Mouse (Mus musculus) limb, embryonic 11.5 days (tissue): ENCODE measurements around the gene Asap2. TPM values are rescaled to one million over a fixed set of nuclear protein-coding genes. Genes with fewer than 3 reads are reported as not detected.

Experiments used
- ATAC-seq: fragments of 200-750 bp; cut with Nextera tagmentation; 2 replicates; pipeline ENCODE4 v1.8.0; 2017; ENCODE audit warnings: low read depth; ENCODE audit not compliant: insufficient number of reproducible peaks, low FRiP score, low TSS enrichment
- DNase-seq: peaks from one replicate; pipeline ENCODE4 v3.0.0-alpha.2; 2015; ENCODE audit warnings: low spot score
- H3K27ac ChIP-seq: fragments of 300-500 bp; sonication (generic); replicated peaks from 2 replicates; pipeline ENCODE4 v1.5.1; 2014; ENCODE audit warnings: low read depth, mild to moderate bottlenecking, low read length
- H3K27me3 ChIP-seq: fragments of 300-500 bp; sonication (generic); 2 replicates; pipeline ENCODE4 v1.6.1; 2014; ENCODE audit warnings: mild to moderate bottlenecking, low read length, mixed read lengths; ENCODE audit not compliant: control insufficient read depth, insufficient read depth
- H3K36me3 ChIP-seq: fragments of 300-500 bp; sonication (generic); 2 replicates; pipeline ENCODE4 v1.6.1; 2014; ENCODE audit warnings: mild to moderate bottlenecking, low read length, moderate library complexity, mixed read lengths; ENCODE audit not compliant: control insufficient read depth, insufficient read depth
- H3K4me1 ChIP-seq: fragments of 300-500 bp; sonication (generic); 2 replicates; pipeline ENCODE4 v1.6.1; 2014; ENCODE audit warnings: low read length, mixed read lengths; ENCODE audit not compliant: control insufficient read depth, insufficient read depth
- H3K4me2 ChIP-seq: fragments of 300-500 bp; sonication (generic); 2 replicates; pipeline ENCODE4 v1.6.1; 2014; ENCODE audit warnings: low read depth, mild to moderate bottlenecking, moderate library complexity; ENCODE audit not compliant: severe bottlenecking
- H3K4me3 ChIP-seq: fragments of 300-500 bp; sonication (generic); 2 replicates; pipeline ENCODE4 v1.5.1; 2014; ENCODE audit warnings: low read depth, low read length
- H3K9ac ChIP-seq: fragments of 300-500 bp; sonication (generic); 2 replicates; pipeline ENCODE4 v1.6.1; 2014; ENCODE audit warnings: mild to moderate bottlenecking, low read length
- H3K9me3 ChIP-seq: fragments of 300-500 bp; sonication (generic); 2 replicates; pipeline ENCODE4 v1.6.1; 2016; ENCODE audit warnings: low read length; ENCODE audit not compliant: control insufficient read depth
- WGBS: fragments of 180-500 bp; shearing (Covaris S2); extraction: QIAGEN DNeasy Blood & Tissue Kit; methylation state at CpG from one replicate; pipeline ENCODE4 v1.1.7; 2014; 5-methylcytosine and 5-hydroxymethylcytosine counted together
- polyA plus RNA-seq: library from polyadenylated mRNA; unstranded; fragments of >200 nt; fragmentation: Nextera tagmentation; extraction: Ambion mirVana; gene quantifications from 2 replicates; pipeline ENCODE4 v1.2.1, GENCODE M21; 2014

Asap2 gene
- polyA plus RNA-seq, 1 experiment from 2014 or later: 19.0 TPM

DNA sequence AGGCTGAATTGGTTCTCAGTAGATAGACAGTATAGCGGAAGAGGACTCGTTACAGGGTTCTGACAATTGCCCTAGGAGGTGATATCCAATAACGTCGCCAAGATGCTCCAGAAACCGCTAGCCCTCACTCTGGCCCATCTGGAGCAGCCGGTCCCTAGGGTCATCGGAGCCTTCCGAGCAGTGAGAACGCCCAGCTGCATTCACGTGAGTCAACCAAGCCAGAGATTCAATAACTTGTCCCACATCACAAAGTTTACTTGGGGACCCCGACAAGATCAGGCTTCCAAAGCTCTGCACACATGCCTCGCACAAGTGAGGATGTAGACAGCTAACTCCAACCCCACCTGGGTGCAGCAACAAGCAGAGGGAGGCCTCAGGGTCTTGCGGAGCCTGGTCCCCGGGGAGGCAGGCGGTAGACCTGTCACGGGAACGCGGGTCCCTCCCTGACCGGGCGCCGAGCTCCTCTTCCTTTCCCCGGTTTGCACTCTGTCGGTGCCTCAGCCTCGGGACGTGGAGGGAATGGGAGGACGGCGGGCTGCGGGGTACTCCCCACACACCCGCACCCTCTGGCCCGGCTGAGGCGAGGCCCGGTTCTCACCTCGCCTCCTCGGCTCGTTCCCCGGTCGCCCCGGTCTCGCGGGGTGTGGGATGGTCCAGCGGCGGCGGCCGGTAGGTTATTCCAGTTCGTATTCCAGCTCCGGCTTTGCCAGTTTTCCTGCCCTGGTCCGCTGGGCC lies 295.4 kb downstream of the Asap2 start:
- Histone ChIP-seq H3K36me3 (no peaks in the 10 kb centered on the region), H3K4me1 (no peaks in the 10 kb centered on the region), H3K9me3 (no peaks in the 10 kb centered on the region), H3K4me2 (peak overlapping the region; percentile 54), H3K27ac (peak overlapping the region; percentile 21; the same call in 1 of the 2 replicates), H3K27me3 (no peaks in the 10 kb centered on the region), H3K9ac (peak overlapping the region; percentile 87), H3K4me3 (peak overlapping the region; percentile 76)
- ATAC-seq (peak; percentile 77), DNase-seq (no peak)
- under 1% methylated on average over 47 of the region's 47 CpGs for WGBS

DNA sequence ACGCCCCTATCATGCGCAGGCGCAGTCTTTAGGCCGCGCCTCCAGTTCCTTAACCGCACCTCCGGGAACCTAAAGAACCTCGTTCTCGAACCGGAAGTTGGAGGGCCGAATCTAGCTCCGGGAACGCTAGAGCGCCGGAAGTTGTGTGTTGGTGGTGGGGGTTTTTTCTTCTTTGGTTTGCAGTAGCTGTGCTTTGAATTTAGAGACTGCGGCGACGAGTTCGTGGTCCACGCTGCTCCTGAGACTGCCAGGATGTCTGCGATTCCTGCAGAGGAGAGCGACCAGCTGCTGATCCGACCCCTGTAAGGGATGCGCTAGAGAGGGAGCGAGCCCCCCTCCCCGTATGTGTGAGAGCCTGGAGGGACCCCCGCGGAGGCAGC lies 296.0 kb downstream of the Asap2 start, which contains the start of gene Itgb1bp1:
Gene Itgb1bp1 (minus strand): TSS at position 42 of the 380 bp plus-strand sequence.
- H3K4me3 ChIP-seq: peak within 1 kb of the TSS; percentile 76
- WGBS: under 1% methylated on average over 28 of the region's 28 CpGs
- no peaks in the 10 kb centered on the region for H3K36me3 ChIP-seq
- peak; percentile 97 for DNase-seq
- peak within 1 kb of the TSS; percentile 87 for H3K9ac ChIP-seq
- H3K27ac ChIP-seq: peak within 1 kb of the TSS; percentile 82
- H3K27me3 ChIP-seq: no peaks in the 10 kb centered on the region
- peak within 1 kb of the TSS; percentile 54 for H3K4me2 ChIP-seq
- peak; percentile 94 for ATAC-seq
- no peaks in the 10 kb centered on the region for H3K4me1 ChIP-seq
- H3K9me3 ChIP-seq: no peaks in the 10 kb centered on the region

DNA sequence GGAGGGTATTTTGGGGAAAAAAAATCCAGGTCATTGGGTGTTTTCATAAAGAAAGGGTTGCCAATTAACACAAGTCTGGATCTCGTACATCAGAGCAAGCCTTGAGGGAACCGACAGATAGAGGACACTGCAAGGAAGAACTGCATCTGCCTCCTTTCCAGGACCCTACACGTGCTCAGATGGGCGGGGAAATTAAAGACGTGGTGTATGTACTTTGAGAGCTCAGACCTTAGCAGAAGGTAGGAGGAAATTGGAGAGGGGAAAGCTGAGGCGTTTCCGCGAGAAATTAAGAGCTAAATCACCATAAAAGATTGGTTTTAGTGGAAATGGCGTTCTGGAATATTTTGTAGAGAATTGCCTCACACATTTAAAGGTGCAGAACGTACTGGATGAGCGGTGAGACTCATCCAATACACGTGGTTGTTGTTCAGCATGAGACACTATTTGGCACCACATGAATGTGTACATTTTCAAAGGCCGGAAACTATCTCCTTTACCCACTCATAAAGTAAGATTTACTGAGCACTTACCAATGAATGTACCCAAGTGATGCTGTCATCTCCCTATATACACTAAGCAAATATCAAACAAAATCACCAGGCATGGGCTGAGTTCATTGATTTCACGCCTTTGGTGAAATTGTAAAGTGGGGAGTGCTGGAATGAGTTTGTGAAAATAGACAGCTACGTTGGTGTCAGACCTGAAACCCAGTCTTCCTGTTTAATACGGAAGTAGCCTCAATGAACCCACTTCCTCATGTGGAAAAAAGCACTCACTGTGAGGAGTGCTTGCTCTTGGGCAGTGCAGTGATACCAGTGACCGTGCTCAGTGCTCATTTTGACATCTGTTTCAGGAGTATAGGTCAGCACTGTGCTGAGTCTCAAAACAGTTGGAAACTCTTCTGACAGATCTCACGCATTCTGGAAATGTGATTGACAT lies 296.7 kb downstream of the Asap2 start:
- peak overlapping the region; percentile 54 for H3K4me2 ChIP-seq
- ATAC-seq: no peak
- no peaks in the 10 kb centered on the region for H3K9me3 ChIP-seq
- H3K4me1 ChIP-seq: no peaks in the 10 kb centered on the region
- H3K36me3 ChIP-seq: peaks cover 5% of the 10 kb centered on the region
- peak overlapping the region; percentile 76 for H3K4me3 ChIP-seq
- WGBS: 40% methylated on average over 18 of the region's 18 CpGs
- DNase-seq: peak; percentile 26
- H3K9ac ChIP-seq: peak overlapping the region; percentile 87
- H3K27ac ChIP-seq: no peak overlapping the region
- no peaks in the 10 kb centered on the region for H3K27me3 ChIP-seq

DNA sequence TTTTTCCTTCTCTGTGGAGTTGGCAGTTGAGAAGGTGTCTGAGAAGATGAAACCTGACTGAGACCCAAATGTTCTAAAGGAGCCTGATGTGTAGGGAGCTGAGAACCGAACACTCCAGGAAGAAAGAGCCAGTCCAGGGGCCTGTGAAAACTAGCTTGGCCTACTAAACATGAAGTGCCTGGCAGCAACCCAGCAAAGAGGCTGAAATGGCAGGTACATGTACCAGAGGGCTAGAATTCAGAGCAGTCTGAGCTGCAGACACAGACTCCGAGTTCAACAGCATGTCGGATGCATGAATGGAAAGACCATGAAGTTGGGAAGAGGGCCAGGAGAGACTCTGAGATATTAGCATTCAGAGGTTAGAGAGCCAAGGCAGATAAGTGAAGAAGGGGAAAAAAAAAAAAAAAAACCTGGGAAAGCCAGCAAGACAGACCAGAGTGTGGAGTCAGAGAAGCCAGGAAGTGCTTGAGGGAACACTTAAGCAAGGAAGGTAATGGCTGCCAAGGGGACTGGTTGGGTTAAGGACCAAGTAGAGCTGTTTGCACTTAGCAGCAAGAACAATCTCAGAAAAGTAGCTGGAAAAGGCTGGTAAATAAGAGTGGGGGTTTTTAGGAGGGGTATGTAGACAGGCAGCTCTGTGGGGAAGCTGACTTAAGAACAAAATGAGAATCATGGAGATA lies 298.6 kb downstream of the Asap2 start:
- Histone ChIP-seq H3K4me2 (no peak overlapping the region), H3K4me1 (no peaks in the 10 kb centered on the region), H3K36me3 (peaks cover 11% of the 10 kb centered on the region), H3K27me3 (no peaks in the 10 kb centered on the region), H3K4me3 (no peak overlapping the region), H3K27ac (no peak overlapping the region), H3K9me3 (no peaks in the 10 kb centered on the region), H3K9ac (no peak overlapping the region)
- DNase-seq: no peak
- 94% methylated on average over 3 of the region's 3 CpGs for WGBS
- ATAC-seq: no peak

DNA sequence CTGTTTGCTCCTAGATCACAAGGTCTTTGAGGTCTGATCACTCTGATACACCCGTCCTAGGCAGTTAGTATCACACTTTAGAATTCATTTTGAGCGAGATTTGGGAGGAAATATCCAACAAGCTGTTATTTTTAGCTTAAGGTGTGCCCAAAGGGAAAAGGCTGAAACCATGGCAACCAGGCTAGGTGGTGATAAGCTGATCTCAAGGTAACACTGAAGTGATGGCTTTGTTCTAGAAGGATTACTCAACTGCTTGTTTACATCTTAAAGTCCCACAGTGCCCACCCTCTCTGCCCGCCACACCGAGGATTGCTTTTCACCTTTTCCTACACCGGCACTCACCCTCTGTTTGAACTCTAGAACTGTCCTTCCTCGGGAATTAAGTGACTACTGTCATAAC lies 299.4 kb downstream of the Asap2 start:
- no peak overlapping the region for H3K27ac ChIP-seq
- no peak overlapping the region for H3K4me3 ChIP-seq
- no peak overlapping the region for H3K9ac ChIP-seq
- no peak for DNase-seq
- no peaks in the 10 kb centered on the region for H3K9me3 ChIP-seq
- 88% methylated on average over 6 of the region's 6 CpGs for WGBS
- no peak for ATAC-seq
- H3K36me3 ChIP-seq: peaks cover 16% of the 10 kb centered on the region
- no peak overlapping the region for H3K4me2 ChIP-seq
- H3K4me1 ChIP-seq: no peaks in the 10 kb centered on the region
- no peaks in the 10 kb centered on the region for H3K27me3 ChIP-seq

DNA sequence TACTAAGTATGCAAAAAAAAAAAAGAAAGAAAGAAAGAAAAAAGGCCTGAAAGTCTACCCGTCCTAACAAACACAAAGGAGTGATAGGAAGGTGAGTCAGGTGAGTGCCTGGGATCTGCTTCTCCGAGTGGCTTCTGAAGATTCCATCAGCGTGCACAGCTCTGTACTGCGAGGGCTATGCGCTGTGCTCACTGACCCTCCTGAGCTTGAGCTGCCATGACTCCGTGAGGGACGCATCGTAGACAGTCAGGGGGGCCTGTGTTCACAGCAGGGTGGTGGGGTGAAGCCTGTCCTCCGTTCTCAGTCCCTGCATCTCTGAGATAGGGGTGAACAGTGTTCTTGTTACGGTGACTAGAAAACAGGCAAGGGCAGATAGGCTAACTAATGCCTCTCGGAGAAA lies 308.6 kb downstream of the Asap2 start:
- no peak overlapping the region for H3K9ac ChIP-seq
- WGBS: 95% methylated on average over 11 of the region's 11 CpGs
- no peaks in the 10 kb centered on the region for H3K9me3 ChIP-seq
- no peak for DNase-seq
- no peak overlapping the region for H3K27ac ChIP-seq
- no peak for ATAC-seq
- H3K4me2 ChIP-seq: no peak overlapping the region
- no peaks in the 10 kb centered on the region for H3K4me1 ChIP-seq
- H3K27me3 ChIP-seq: no peaks in the 10 kb centered on the region
- peaks cover 18% of the 10 kb centered on the region for H3K36me3 ChIP-seq
- no peak overlapping the region for H3K4me3 ChIP-seq

DNA sequence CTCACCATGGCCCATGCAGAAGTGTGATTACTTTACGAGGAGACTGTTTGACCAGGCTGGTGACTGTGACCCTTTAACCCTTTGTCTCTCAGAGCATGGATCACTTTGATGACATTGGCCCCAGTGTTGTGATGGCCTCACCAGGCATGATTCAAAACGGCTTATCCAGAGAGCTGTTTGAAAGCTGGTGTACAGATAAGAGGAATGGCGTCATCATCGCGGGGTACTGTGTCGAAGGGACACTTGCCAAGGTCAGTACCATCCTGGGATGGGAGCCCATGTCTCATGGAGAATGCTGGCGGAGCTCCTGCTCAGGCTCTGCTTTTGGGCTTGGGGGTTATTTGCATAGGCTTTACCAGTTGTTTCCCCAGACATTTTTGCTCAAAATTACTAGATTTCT lies 311.1 kb downstream of the Asap2 start:
- H3K27ac ChIP-seq: no peak overlapping the region
- peaks cover 21% of the 10 kb centered on the region for H3K36me3 ChIP-seq
- H3K9ac ChIP-seq: no peak overlapping the region
- H3K9me3 ChIP-seq: no peaks in the 10 kb centered on the region
- no peaks in the 10 kb centered on the region for H3K4me1 ChIP-seq
- H3K4me2 ChIP-seq: no peak overlapping the region
- no peak overlapping the region for H3K4me3 ChIP-seq
- H3K27me3 ChIP-seq: no peaks in the 10 kb centered on the region
- ATAC-seq (no peak), DNase-seq (no peak)
- WGBS: 85% methylated on average over 7 of the region's 7 CpGs

DNA sequence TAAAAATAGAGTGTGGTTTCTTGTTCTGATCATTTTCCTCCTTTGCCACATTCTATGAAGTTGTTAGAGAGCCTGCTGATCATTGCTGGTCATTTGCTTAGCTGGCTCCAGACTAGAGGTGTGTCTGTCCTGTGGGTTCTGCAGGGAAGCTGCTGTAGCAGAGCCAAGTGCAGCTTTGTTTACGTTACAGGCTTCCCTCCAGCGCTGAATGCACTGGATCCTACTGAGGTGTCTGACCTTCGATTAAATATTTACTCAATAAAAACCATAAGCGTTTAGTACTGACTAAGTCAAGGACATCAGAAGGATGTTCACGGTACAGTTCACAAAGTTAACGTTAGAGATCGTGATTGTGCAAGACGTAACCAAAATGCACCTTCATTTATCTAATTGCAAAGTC lies 311.7 kb downstream of the Asap2 start:
- Histone ChIP-seq H3K27ac (no peak overlapping the region), H3K4me3 (no peak overlapping the region), H3K36me3 (peaks cover 24% of the 10 kb centered on the region), H3K4me2 (no peak overlapping the region), H3K9me3 (no peaks in the 10 kb centered on the region), H3K9ac (no peak overlapping the region), H3K4me1 (no peaks in the 10 kb centered on the region), H3K27me3 (no peaks in the 10 kb centered on the region)
- WGBS: 91% methylated on average over 8 of the region's 8 CpGs
- ATAC-seq (no peak), DNase-seq (no peak)
